Mouse (Mus musculus) myocyte (in vitro differentiated cells): ENCODE data around the gene Srl.
A peak's percentile ranks its signal among the peaks of the same experiment; 100 is the strongest.

Source experiments
- E2F4 ChIP-seq: IDR thresholded peaks from one replicate; pipeline ENCODE4 v1.6.1; 2011; ENCODE audit warnings: mild to moderate bottlenecking, control low read depth, moderate library complexity; ENCODE audit not compliant: insufficient read depth
- MAX ChIP-seq: IDR thresholded peaks from one replicate; pipeline ENCODE4 v1.6.1; 2011; ENCODE audit warnings: low read depth, mild to moderate bottlenecking, control low read depth
- POLR2A ChIP-seq: IDR thresholded peaks from one replicate; pipeline ENCODE4 v1.6.1; 2011; ENCODE audit warnings: low read depth, mild to moderate bottlenecking, control low read depth, moderate library complexity; ENCODE audit not compliant: insufficient read length

GRCm38 (mm10) chr16:4474882-4475803 lies 66.5 kb downstream of the Srl start:
- TF ChIP-seq POLR2A (peak; percentile 84), MAX (no peak), E2F4 (no peak)
